Mouse (Mus musculus) cerebellum, adult 11-12 months (tissue): Measurements from ENCODE around the gene Cacna1e.

ENCODE experiments used
- DNase-seq: peaks from one replicate; pipeline ENCODE4 v3.0.0; 2022

The Cacna1e gene

GRCm38 (mm10) chr1:154615759-154616158 lies 268.5 kb downstream of the Cacna1e start:
- DNase-seq = no peak

- no peak for DNase-seq
Measured at GRCm38 (mm10) chr1:154608516-154608915, 275.8 kb downstream of the Cacna1e start.

- DNase-seq = no peak
Measured at GRCm38 (mm10) chr1:154607406-154607805, 276.9 kb downstream of the Cacna1e start.

GRCm38 (mm10) chr1:154605601-154606000 lies 278.7 kb downstream of the Cacna1e start:
- DNase-seq = peak; percentile 26

GRCm38 (mm10) chr1:154603781-154604180 lies 280.5 kb downstream of the Cacna1e start:
- no peak for DNase-seq

GRCm38 (mm10) chr1:154602531-154602930 lies 281.8 kb downstream of the Cacna1e start:
- no peak for DNase-seq

GRCm38 (mm10) chr1:154582516-154582915 lies 301.8 kb downstream of the Cacna1e start:
- no peak for DNase-seq

- DNase-seq = no peak
Measured at GRCm38 (mm10) chr1:154579929-154580328, 304.4 kb downstream of the Cacna1e start.

- no peak for DNase-seq
Measured at GRCm38 (mm10) chr1:154578748-154579147, 305.6 kb downstream of the Cacna1e start.

GRCm38 (mm10) chr1:154576418-154576817 lies 307.9 kb downstream of the Cacna1e start:
- DNase-seq = no peak

GRCm38 (mm10) chr1:154566026-154566425 lies 318.3 kb downstream of the Cacna1e start:
- no peak for DNase-seq

- no peak for DNase-seq
Measured at GRCm38 (mm10) chr1:154555811-154556210, 328.5 kb downstream of the Cacna1e start.

GRCm38 (mm10) chr1:154553132-154553531 lies 331.2 kb downstream of the Cacna1e start:
- DNase-seq = no peak

GRCm38 (mm10) chr1:154537445-154537844 lies 346.9 kb downstream of the Cacna1e start:
- DNase-seq = no peak

- no peak for DNase-seq
Measured at GRCm38 (mm10) chr1:154536763-154537162, 347.5 kb downstream of the Cacna1e start.

GRCm38 (mm10) chr1:154532987-154533940 lies 351.0 kb downstream of the Cacna1e start:
- DNase-seq = no peak

- no peak for DNase-seq
Measured at GRCm38 (mm10) chr1:154529666-154530065, 354.6 kb downstream of the Cacna1e start.

GRCm38 (mm10) chr1:154528803-154529202 lies 355.5 kb downstream of the Cacna1e start:
- no peak for DNase-seq

GRCm38 (mm10) chr1:154520715-154521114 lies 363.6 kb downstream of the Cacna1e start:
- no peak for DNase-seq

- DNase-seq = no peak
Measured at GRCm38 (mm10) chr1:154515350-154515749, 369.0 kb downstream of the Cacna1e start.

- no peak for DNase-seq
Measured at GRCm38 (mm10) chr1:154511736-154512135, 372.6 kb downstream of the Cacna1e start.

- no peak for DNase-seq
Measured at GRCm38 (mm10) chr1:154504005-154504404, 380.3 kb downstream of the Cacna1e start.

- DNase-seq = no peak
Measured at GRCm38 (mm10) chr1:154500869-154501268, 383.4 kb downstream of the Cacna1e start.

GRCm38 (mm10) chr1:154500187-154500866 lies 384.0 kb downstream of the Cacna1e start:
- peak; percentile 18 for DNase-seq
